ENCODE assay signal across 12 mouse cellular contexts in the genomic region with DNA sequence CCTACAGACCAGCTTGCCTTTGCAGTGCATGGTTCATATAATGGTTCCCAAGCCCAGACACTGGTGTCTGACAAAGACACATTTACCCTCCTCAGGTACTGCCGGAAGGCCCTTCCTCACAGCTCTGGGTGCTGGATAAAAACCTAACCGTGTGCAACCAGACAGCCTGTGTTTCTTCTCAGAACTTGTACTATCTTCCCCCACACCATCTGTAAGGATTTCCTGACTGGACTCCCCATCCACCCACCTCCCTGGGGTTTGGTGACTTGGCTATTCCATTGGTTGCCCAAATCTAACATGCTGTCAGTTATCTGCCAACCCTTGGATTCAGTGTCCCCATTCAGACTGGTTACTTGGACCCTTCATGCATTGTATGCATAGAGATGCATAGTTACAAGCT.
"Had no signal": no experiment of that assay in that cellular context is flagged by ENCODE, and none has a peak within 500 bp of the region (broad histone marks: within the 10 kb centered on the region; RNA-seq: fewer than 3 reads in every experiment).

No protein-coding gene starts in this region.

- DNase-seq: forebrain, postnatal 0 days; gastrocnemius, postnatal 14 days; gastrocnemius, postnatal 36 days; heart, adult 2 months; heart, postnatal 10 days; heart, postnatal 4 days; kidney, adult 18-20 months; kidney, adult 9 months; kidney, postnatal 14 days; kidney, postnatal 36 days; layer of hippocampus, adult 9-11 months; layer of hippocampus, postnatal 36 days had no signal
